Mouse (Mus musculus) MEL (cell line): ENCODE results near the gene Cfap58.

Experiments
- CTCF ChIP-seq, 3 experiments: IDR thresholded peaks in 2 of 3; conservative IDR thresholded peaks in 1 of 3; 2 replicates each; pipeline ENCODE4 v1.5.1; 2011 to 2012; ENCODE audit warnings: low read length in 3 of 3, low read depth in 2 of 3, mild to moderate bottlenecking in 2 of 3, improper control_type of control experiment in 1 of 3, inconsistent platforms in 1 of 3, mixed read lengths in 1 of 3, moderate library complexity in 1 of 3; ENCODE audit not compliant: control insufficient read depth in 1 of 3, insufficient read depth in 1 of 3, poor library complexity in 1 of 3, severe bottlenecking in 1 of 3
- ELF1 ChIP-seq: IDR thresholded peaks from 2 replicates; pipeline ENCODE4 v1.6.1; 2014; ENCODE audit warnings: low read depth, mild to moderate bottlenecking, inconsistent platforms, low read length, improper control_type of control experiment, moderate library complexity
- GATA1 ChIP-seq: IDR thresholded peaks from 2 replicates; pipeline ENCODE4 v1.6.1; 2011; ENCODE audit warnings: low read depth, low read length, improper control_type of control experiment
- HCFC1 ChIP-seq: IDR thresholded peaks from 2 replicates; pipeline ENCODE4 v1.6.1; 2012; ENCODE audit warnings: low read depth, mild to moderate bottlenecking, inconsistent platforms, low read length, improper control_type of control experiment, moderate library complexity

DNA sequence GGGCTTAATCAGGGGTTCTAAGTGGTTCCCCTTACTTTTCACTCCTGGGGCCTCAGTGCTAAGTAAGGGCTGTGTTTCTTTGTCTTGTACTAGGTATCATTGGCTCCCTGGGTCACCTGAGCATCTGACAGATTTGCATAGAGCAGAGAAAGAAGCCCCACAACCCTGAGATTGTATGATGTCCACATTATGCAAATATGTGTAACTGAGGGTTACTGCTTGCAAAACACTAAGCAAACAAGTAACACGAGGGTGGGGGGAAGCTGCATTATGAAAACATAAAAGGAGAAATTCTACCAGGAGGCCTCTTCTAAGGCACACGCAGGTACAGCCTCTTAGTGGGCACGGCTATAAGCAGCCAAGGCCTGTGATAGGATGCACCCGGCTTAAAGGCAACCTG is 22.2 kb upstream of the Cfap58 start:
- TF ChIP-seq ELF1 (no peak), CTCF (IDR thresholded peaks at IDR 0.05 in 2 of 3, conservative IDR thresholded peaks at IDR 0.05 in 1 of 3; ENCODE audit: control insufficient read depth in 1 of 3, insufficient read depth in 1 of 3, low read depth in 2 of 3, low read length in 3 of 3, poor library complexity in 1 of 3, severe bottlenecking in 1 of 3) (no peak), GATA1 (no peak), HCFC1 (no peak)
